Mouse (Mus musculus) CH12.LX (cell line): ENCODE results near the gene Tgfb1. TPM values are rescaled to one million over a fixed set of nuclear protein-coding genes. Genes with fewer than 3 reads are reported as not detected.

Source experiments
- DNase-seq: peaks from one replicate; pipeline ENCODE4 v3.0.0-alpha.2; 2013; ENCODE audit errors: extremely low read depth
- H3K27ac ChIP-seq: 2 replicates; pipeline ENCODE4 v1.5.1; 2012; ENCODE audit warnings: low read depth, mild to moderate bottlenecking, control low read depth, moderate library complexity; ENCODE audit not compliant: insufficient read depth
- H3K27me3 ChIP-seq: replicated peaks from 2 replicates; pipeline ENCODE3; 2012; ENCODE audit warnings: inconsistent platforms
- H3K36me3 ChIP-seq, 2 experiments: replicated peaks in 1 of 2; 2 replicates each; pipeline versions ENCODE3 to v1.6.1; 2012; ENCODE audit warnings: inconsistent platforms in 1 of 2, low read length in 1 of 2, mild to moderate bottlenecking in 1 of 2, mixed read lengths in 1 of 2, moderate library complexity in 1 of 2; ENCODE audit not compliant: control insufficient read depth in 1 of 2, insufficient read depth in 1 of 2
- H3K4me1 ChIP-seq, 2 experiments: 2 replicates each; pipeline ENCODE4 v1.6.1; 2012; ENCODE audit warnings: inconsistent platforms in 1 of 2, moderate library complexity in 1 of 2; ENCODE audit not compliant: insufficient read depth in 2 of 2, control insufficient read depth in 1 of 2
- H3K4me2 ChIP-seq: 2 replicates; pipeline ENCODE4 v1.6.1; 2012; ENCODE audit warnings: low read depth, mild to moderate bottlenecking, control low read depth; ENCODE audit not compliant: poor library complexity, insufficient read depth, severe bottlenecking
- H3K4me3 ChIP-seq, 3 experiments: fragments of 150-350 bp in 1 of 3; sonication (generic) in 1 of 3; replicated peaks in 1 of 3; 2 replicates each; pipeline versions ENCODE3 to v1.5.1; 2011 to 2012; ENCODE audit warnings: low read depth in 2 of 3, low read length in 2 of 3, mild to moderate bottlenecking in 2 of 3, moderate library complexity in 2 of 3, control low read depth in 1 of 3, improper control_type of control experiment in 1 of 3, inconsistent platforms in 1 of 3, mixed read lengths in 1 of 3; ENCODE audit not compliant: poor library complexity in 1 of 3
- H3K79me2 ChIP-seq: replicated peaks from 2 replicates; pipeline ENCODE4 v1.6.1; 2012; ENCODE audit warnings: mild to moderate bottlenecking, moderate library complexity; ENCODE audit not compliant: control insufficient read depth, poor library complexity, insufficient read depth, severe bottlenecking; ENCODE audit errors: extremely low read depth
- H3K9ac ChIP-seq: 2 replicates; pipeline ENCODE4 v1.6.1; 2012; ENCODE audit warnings: low read depth, mild to moderate bottlenecking, control low read depth, moderate library complexity; ENCODE audit not compliant: insufficient read depth
- H3K9me3 ChIP-seq: replicated peaks from 2 replicates; pipeline ENCODE3; 2012; ENCODE audit warnings: low read length, inconsistent platforms, mixed read lengths
- BHLHE40 ChIP-seq: IDR thresholded peaks from 2 replicates; pipeline ENCODE4 v1.6.1; 2011; ENCODE audit warnings: mild to moderate bottlenecking, low read depth, low read length, improper control_type of control experiment
- CHD1 ChIP-seq: IDR thresholded peaks from 2 replicates; pipeline ENCODE4 v1.6.1; 2012; ENCODE audit warnings: low read depth, low read length, improper control_type of control experiment, inconsistent platforms
- CTCF ChIP-seq, 2 experiments: IDR thresholded peaks in 1 of 2; conservative IDR thresholded peaks in 1 of 2; 2 replicates each; pipeline ENCODE4 v1.5.1; 2011 to 2012; ENCODE audit warnings: low read depth in 2 of 2, low read length in 2 of 2, improper control_type of control experiment in 1 of 2, inconsistent platforms in 1 of 2, mild to moderate bottlenecking in 1 of 2, moderate library complexity in 1 of 2
- ETS1 ChIP-seq: conservative IDR thresholded peaks from 2 replicates; pipeline ENCODE4 v1.6.1; 2012; ENCODE audit warnings: low read depth, mild to moderate bottlenecking, inconsistent platforms, low read length, improper control_type of control experiment, moderate library complexity
- IRF4 ChIP-seq: IDR thresholded peaks from 2 replicates; pipeline ENCODE4 v1.6.1; 2014; ENCODE audit warnings: low read depth, mild to moderate bottlenecking, inconsistent platforms, low read length, improper control_type of control experiment
- MAX ChIP-seq: IDR thresholded peaks from 2 replicates; pipeline ENCODE4 v1.6.1; 2011; ENCODE audit warnings: low read length, improper control_type of control experiment
- POLR2A ChIP-seq: IDR thresholded peaks from 2 replicates; pipeline ENCODE4 v1.6.1; 2011; ENCODE audit warnings: low read depth, mild to moderate bottlenecking, improper control_type of control experiment, low read length
- RAD21 ChIP-seq: IDR thresholded peaks from 2 replicates; pipeline ENCODE4 v1.6.1; 2011; ENCODE audit warnings: low read depth, mild to moderate bottlenecking, low read length, improper control_type of control experiment, moderate library complexity
- TCF12 ChIP-seq: IDR thresholded peaks from 2 replicates; pipeline ENCODE4 v1.6.1; 2014; ENCODE audit warnings: low read depth, mild to moderate bottlenecking, inconsistent platforms, low read length, improper control_type of control experiment
- USF1 ChIP-seq: IDR thresholded peaks from 2 replicates; pipeline ENCODE4 v1.6.1; 2014; ENCODE audit warnings: low read depth, mild to moderate bottlenecking, inconsistent platforms, low read length, improper control_type of control experiment
- USF2 ChIP-seq: conservative IDR thresholded peaks from 2 replicates; pipeline ENCODE4 v1.6.1; 2011; ENCODE audit warnings: low read depth, low read length, improper control_type of control experiment
- ZC3H11A ChIP-seq: IDR thresholded peaks from 2 replicates; pipeline ENCODE4 v1.6.1; 2012; ENCODE audit warnings: low read depth, mild to moderate bottlenecking, inconsistent platforms, low read length, improper control_type of control experiment
- ZNF384 ChIP-seq: IDR thresholded peaks from 2 replicates; pipeline ENCODE4 v1.6.1; 2012; ENCODE audit warnings: low read depth, low read length, improper control_type of control experiment, inconsistent platforms
- dilution Hi-C: fragments of 300-500 bp; cut with MboI; formaldehyde crosslinking; loops from 2 replicates; pipeline ENCODE4 v1.14.3; 2020; ENCODE audit warnings: low sequenced_read_pairs; ENCODE audit not compliant: extremely low pct_unique_long_range_greater_than_20kb, extremely low pct_ligation_motif_present
- in situ Hi-C: fragments of 300-500 bp; cut with MboI; formaldehyde crosslinking; loops from 3 replicates; pipeline ENCODE4 v1.14.3; 2019; ENCODE audit warnings: low sequenced_read_pairs, low pct_ligation_motif_present, low pct_unique_long_range_greater_than_20kb, mixed read lengths
- polyA plus RNA-seq: library from polyadenylated mRNA; unstranded; fragments of >175 nt; gene quantifications from 2 replicates; pipeline ENCODE4 v1.2.1, GENCODE M21; 2012; ENCODE audit warnings: low read depth; ENCODE audit not compliant: insufficient read length
- total RNA-seq, 2 experiments: library from RNA; depleted of rRNA; stranded (reverse); fragments of 300-350 nt in 1 of 2; fragments of >200 nt in 1 of 2; gene quantifications; 2 replicates each; pipeline ENCODE4 v1.2.3; 2012 to 2014

Tgfb1 gene
- total and polyA plus RNA-seq, 3 experiments, result 9.2 to 109 (median 25.9) TPM

GRCm38 (mm10) chr7:25746844-25747243 lies 60.0 kb downstream of the Tgfb1 start:
- dilution Hi-C loops, result no loop called here
- DNase-seq, result peak; percentile 66

GRCm38 (mm10) chr7:25753076-25753475 lies 66.3 kb downstream of the Tgfb1 start:
- dilution Hi-C loops (no loop called here), in situ Hi-C loops (loop anchor here (5.0 kb wide), 1 partner anchor 36 kb away; the partner anchor contains the start of gene Ccdc97)
- Histone ChIP-seq H3K36me3 (peaks cover 24 to 43% of the 10 kb centered on the region in 2 experiments), H3K4me1 (peaks cover 13 to 51% of the 10 kb centered on the region in 2 experiments), H3K79me2 (peaks cover 60% of the 10 kb centered on the region), H3K27ac (no peak overlapping the region; the same call in 1 of the 2 replicates), H3K4me3 (peak overlapping the region; percentile 69 to 95 (median 94)), H3K9me3 (no peaks in the 10 kb centered on the region), H3K27me3 (peaks cover 15% of the 10 kb centered on the region), H3K4me2 (peak overlapping the region; percentile 70), H3K9ac (peak overlapping the region; percentile 100)
- TF ChIP-seq CHD1 (0 out of 2 replicates have a peak, but pooled peaks have one; percentile 12), CTCF (conservative IDR thresholded peaks at IDR 0.05 in 1 of 2, IDR thresholded peaks at IDR 0.05 in 1 of 2; ENCODE audit: low read depth in 2 of 2, low read length in 2 of 2) (no peak)
- no peak for DNase-seq

More at GRCm38 (mm10) chr7:25746844-25747243, 60.0 kb downstream of the Tgfb1 start:
- in situ Hi-C loops, result no loop called here
- Histone ChIP-seq H3K9me3 (no peaks in the 10 kb centered on the region), H3K27ac (peak overlapping the region; percentile 65; the same call in 1 of the 2 replicates), H3K36me3 (peaks cover 82 to 97% of the 10 kb centered on the region in 2 experiments), H3K4me2 (peak overlapping the region; percentile 58; the same call in 1 of the 2 replicates), H3K79me2 (peaks cover 47% of the 10 kb centered on the region), H3K4me1 (peaks cover 17 to 69% of the 10 kb centered on the region in 2 experiments), H3K27me3 (no peaks in the 10 kb centered on the region), H3K4me3 (no peak overlapping the region), H3K9ac (no peak overlapping the region; the same call in 1 of the 2 replicates)
- peak; percentile 87 for TF ChIP-seq MAX
- peak; percentile 88 for TF ChIP-seq BHLHE40
- TF ChIP-seq ETS1, result peak; percentile 40; the same call in 1 of the 2 replicates
- no peak for TF ChIP-seq POLR2A
- TF ChIP-seq ZNF384, result 0 out of 2 replicates have a peak, but pooled peaks have one; percentile 11
- peak; percentile 86 for TF ChIP-seq USF1
- TF ChIP-seq ZC3H11A, result no peak
- peak; percentile 24; the same call in 1 of the 2 replicates for TF ChIP-seq IRF4
- TF ChIP-seq USF2, result peak; percentile 83
- TF ChIP-seq RAD21, result no peak
- TF ChIP-seq TCF12, result peak; percentile 24; the same call in 1 of the 2 replicates
